ENCODE assay signal across 8 mouse cellular contexts in genomic region chr2:32487124-32487623, GRCm38 (mm10). TPM values are rescaled to one million over a fixed set of nuclear protein-coding genes. Genes with fewer than 3 reads are reported as not detected.
DNase-seq lines count a peak whose midpoint lies in the region; ATAC-seq lines count a peak whose summit lies in the region.

No protein-coding gene starts in this region.

- peak; percentile 85 for ATAC-seq in common myeloid progenitor, adult 5-6 weeks (replicated peaks; ENCODE audit: low read depth, poor library complexity, severe bottlenecking)
- ATAC-seq in inflammation-experienced regulatory T-cells, adult 6 months: peak; percentile 77

- intact Hi-C loops in left cerebral cortex, postnatal 10 days (cut with DNase I): loop anchor here (2.0 to 5.0 kb wide), 2 partner anchors 50 to 82 kb away; partner anchors contain the start of gene Fam102a

- DNase-seq in ZHBTc4 (ENCODE audit: low read depth, low spot score): peak; percentile 94
- DNase-seq in gastrocnemius, postnatal 10 days: peak; percentile 93
- DNase-seq in left cerebral cortex, postnatal 10 days (ENCODE audit: extremely low spot score in 1 of 2, low spot score in 2 of 2): peak; percentile 89 to 92
- DNase-seq in mesoderm, embryonic 11.5 days (ENCODE audit: low read depth, low spot score): peak; percentile 93
- peak; percentile 84 for DNase-seq in right cerebral cortex, postnatal 25 days
- DNase-seq in urinary bladder, postnatal 36 days (ENCODE audit: low spot score in 2 of 2): peak; percentile 91 to 92

RNA-seq across cellular contexts. Expression of gene Slc25a25, which starts 35.9 kb away (rescaled TPM):
- total RNA-seq in common myeloid progenitor, adult 5-6 weeks (2017): 7.9 and 12.7 TPM in 2 replicates
- 10 to 100 TPM; 16.1 to 31.1 TPM for total RNA-seq in gastrocnemius, postnatal 10 days (2021)
- 1 to 10 TPM; 2.2 to 4.4 (median 4.3) TPM for polyA plus RNA-seq in inflammation-experienced regulatory T-cells, adult 6 months (2017; shearing (Covaris generic))
- 10 to 100 TPM; 48.9 to 51.3 TPM for total RNA-seq in left cerebral cortex, postnatal 10 days (2021)

RNA-seq across cellular contexts. Expression of gene Naif1, which starts 36.9 kb away (rescaled TPM):
- 2.8 and 3.3 TPM in 2 replicates for total RNA-seq in common myeloid progenitor, adult 5-6 weeks (2017)
- 1 to 10 TPM; 3.0 to 3.1 TPM for total RNA-seq in gastrocnemius, postnatal 10 days (2021)
- 1 to 10 TPM; 4.6 to 6.0 (median 4.8) TPM for polyA plus RNA-seq in inflammation-experienced regulatory T-cells, adult 6 months (2017; shearing (Covaris generic))
- 1 to 10 TPM; 3.3 to 3.7 TPM for total RNA-seq in left cerebral cortex, postnatal 10 days (2021)

RNA-seq across cellular contexts. Expression of gene Fam102a, which starts 48.0 kb away (rescaled TPM):
- total RNA-seq in common myeloid progenitor, adult 5-6 weeks (2017): 3.6 and 3.9 TPM in 2 replicates
- 1 to 10 TPM; 5.5 to 8.6 TPM for total RNA-seq in gastrocnemius, postnatal 10 days (2021)
- polyA plus RNA-seq in inflammation-experienced regulatory T-cells, adult 6 months (2017; shearing (Covaris generic)): 10 to 100 TPM; 40.7 to 52.4 (median 50.7) TPM
- total RNA-seq in left cerebral cortex, postnatal 10 days (2021): 10 to 100 TPM; 28.2 to 28.9 TPM

Comparison
In these comparisons a context has a peak if more than half of its experiments do, and no peak if none do; other contexts are left out.
1. Peak in every context shown above with its lines: DNase-seq and ATAC-seq.